Mouse (Mus musculus) liver, embryonic 14.5 days (tissue): Measurements from ENCODE around the gene Olfr49. TPM values are rescaled to one million over a fixed set of nuclear protein-coding genes. Genes with fewer than 3 reads are reported as not detected.

Experiments
- ATAC-seq: fragments of 200-750 bp; cut with Nextera tagmentation; 2 replicates; pipeline ENCODE4 v1.8.0; 2017; ENCODE audit warnings: moderate number of reproducible peaks, mild to moderate bottlenecking, moderate library complexity; ENCODE audit not compliant: insufficient read depth
- DNase-seq, 3 experiments: peaks; one replicate each; pipeline ENCODE4 v3.0.0-alpha.2; 2012 to 2013; ENCODE audit warnings: low read depth in 3 of 3, low spot score in 3 of 3
- H3K27ac ChIP-seq: fragments of 300-500 bp; sonication (generic); 2 replicates; pipeline ENCODE4 v1.5.1; 2014; ENCODE audit warnings: moderate library complexity, mild to moderate bottlenecking, control low read depth, inconsistent platforms
- H3K27me3 ChIP-seq: fragments of 300-500 bp; sonication (generic); 2 replicates; pipeline ENCODE4 v1.6.1; 2014; ENCODE audit warnings: mild to moderate bottlenecking, low read length, moderate library complexity; ENCODE audit not compliant: control insufficient read depth, insufficient read depth
- H3K36me3 ChIP-seq: fragments of 300-500 bp; sonication (generic); replicated peaks from 2 replicates; pipeline ENCODE4 v1.6.1; 2014; ENCODE audit warnings: low read depth; ENCODE audit not compliant: control insufficient read depth, insufficient read depth
- H3K4me1 ChIP-seq, 2 experiments: fragments of 200-500 bp in 1 of 2; fragments of 300-500 bp in 1 of 2; sonication (generic) in 1 of 2; replicated peaks; 2 replicates each; pipeline ENCODE4 v1.6.1; 2012 to 2014; ENCODE audit warnings: antibody characterized with exemption in 1 of 2, inconsistent platforms in 1 of 2, low read length in 1 of 2; ENCODE audit not compliant: control insufficient read depth in 2 of 2, insufficient read depth in 2 of 2
- H3K4me2 ChIP-seq: fragments of 300-500 bp; sonication (generic); 2 replicates; pipeline ENCODE4 v1.6.1; 2014; ENCODE audit warnings: low read depth, mild to moderate bottlenecking, control low read depth, moderate library complexity
- H3K4me3 ChIP-seq, 2 experiments: fragments of 200-500 bp in 1 of 2; fragments of 300-500 bp in 1 of 2; sonication (generic) in 1 of 2; 2 replicates each; pipeline ENCODE4 v1.5.1; 2012 to 2014; ENCODE audit warnings: low read depth in 2 of 2, low read length in 2 of 2, mild to moderate bottlenecking in 2 of 2, control low read depth in 1 of 2, inconsistent platforms in 1 of 2, moderate library complexity in 1 of 2; ENCODE audit not compliant: insufficient read depth in 1 of 2
- H3K9ac ChIP-seq: fragments of 300-500 bp; sonication (generic); replicated peaks from 2 replicates; pipeline ENCODE4 v1.6.1; 2014; ENCODE audit warnings: mild to moderate bottlenecking, control low read depth, moderate library complexity
- H3K9me3 ChIP-seq: fragments of 300-500 bp; sonication (generic); 2 replicates; pipeline ENCODE4 v1.6.1; 2016; ENCODE audit warnings: low read length, mixed read lengths; ENCODE audit not compliant: control insufficient read depth
- CTCF ChIP-seq: IDR thresholded peaks from 2 replicates; pipeline ENCODE4 v1.5.1; 2016; ENCODE audit warnings: antibody characterized with exemption, low read depth, control low read depth
- EP300 ChIP-seq: IDR thresholded peaks from 2 replicates; pipeline ENCODE4 v1.6.1; 2016; ENCODE audit warnings: antibody characterized with exemption, low read depth
- WGBS: fragments of 180-500 bp; shearing (Covaris S2); extraction: QIAGEN DNeasy Blood & Tissue Kit; methylation state at CpG from one replicate; pipeline ENCODE4 v1.1.7; 2014; ENCODE audit not compliant: insufficient replicate concordance; 5-methylcytosine and 5-hydroxymethylcytosine counted together
- polyA plus RNA-seq, 2 experiments: library from polyadenylated mRNA; depleted of rRNA in 1 of 2; stranded (reverse) in 1 of 2; unstranded in 1 of 2; fragments of >200 nt; fragmentation: Nextera tagmentation in 1 of 2; extraction: Ambion mirVana in 1 of 2; gene quantifications; 2 replicates each; pipeline versions ENCODE4 v1.2.1 to v1.2.3; 2012 to 2014

Gene Olfr49
- polyA plus RNA-seq (2012; rRNA removed) = not detected in 2 replicates
- polyA plus RNA-seq (2014; fragmentation: Nextera tagmentation; extraction: Ambion mirVana) = not detected in 2 replicates

GRCm38 (mm10) chr14:54284839-54285238 lies at the start of gene Olfr49:
TSS of gene Olfr49 (minus strand) at chr14:54284939.
- Histone ChIP-seq H3K27ac (no peak within 1 kb of the TSS), H3K9me3 (no peaks in the 10 kb centered on the region), H3K27me3 (no peaks in the 10 kb centered on the region), H3K4me2 (no peak within 1 kb of the TSS), H3K4me1 (no peaks in the 10 kb centered on the region), H3K4me3 (no peak within 1 kb of the TSS), H3K36me3 (no peaks in the 10 kb centered on the region), H3K9ac (no peak within 1 kb of the TSS)
- TF ChIP-seq CTCF (no peak), EP300 (no peak)
- DNase-seq (no peak), ATAC-seq (no peak)
- WGBS = 50% methylated on average over 1 of the region's 1 CpGs

- Histone ChIP-seq H3K9me3 (no peaks in the 10 kb centered on the region), H3K27me3 (no peaks in the 10 kb centered on the region), H3K27ac (no peak overlapping the region), H3K4me3 (no peak overlapping the region), H3K9ac (no peak overlapping the region), H3K4me1 (no peaks in the 10 kb centered on the region), H3K4me2 (no peak overlapping the region), H3K36me3 (no peaks in the 10 kb centered on the region)
- 47% methylated on average over 8 of the region's 8 CpGs for whole genome bisulfite sequencing
- ATAC-seq = no peak
- DNase-seq = no peak
- no peak for TF ChIP-seq EP300
- no peak for TF ChIP-seq CTCF
Measured at GRCm38 (mm10) chr14:54333452-54334189, 48.9 kb upstream of the Olfr49 start.

DNA sequence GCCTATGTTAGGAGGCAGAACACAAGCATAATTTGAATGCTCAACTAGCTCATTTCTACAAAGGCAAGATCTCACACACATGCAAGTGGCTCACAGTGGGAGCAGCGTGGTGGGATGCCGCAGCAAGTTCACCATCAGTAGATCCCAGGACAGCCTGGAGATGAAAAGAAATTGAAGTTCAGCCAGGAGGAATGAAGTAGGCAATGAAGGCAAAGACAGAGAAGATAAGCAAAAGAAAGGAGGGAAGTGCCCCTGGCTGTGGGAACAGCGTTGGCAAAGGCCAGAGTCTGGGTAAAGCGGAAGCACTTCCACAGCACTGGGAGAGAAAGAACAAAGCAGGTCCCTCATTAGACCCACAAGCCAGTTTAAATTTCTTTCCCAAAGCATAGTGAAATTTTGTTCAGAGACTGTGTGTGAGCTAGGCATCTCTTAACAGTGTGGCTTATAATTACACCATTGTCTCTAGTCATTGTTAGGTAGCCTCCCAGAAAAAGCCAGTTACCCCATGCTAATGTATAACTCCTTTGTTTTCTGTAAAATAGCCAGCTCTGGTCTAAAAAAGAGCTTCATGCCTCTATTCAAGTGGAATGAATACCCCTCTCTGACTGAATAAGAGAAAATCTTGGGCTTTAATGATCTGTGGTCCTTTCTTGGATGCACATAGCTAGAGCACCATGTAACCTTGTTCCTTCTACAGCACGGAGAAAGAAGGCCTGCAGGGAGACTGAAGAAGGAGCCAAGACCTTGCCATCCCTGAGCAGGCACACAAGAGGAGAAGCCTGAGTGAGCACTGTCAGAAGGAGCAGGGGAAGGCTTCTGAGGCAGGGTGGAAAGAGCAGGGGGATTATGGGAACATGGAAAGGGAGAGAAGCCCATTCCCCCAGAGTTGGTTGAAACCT lies 47.7 kb upstream of the Olfr49 start:
- Histone ChIP-seq H3K4me2 (no peak overlapping the region), H3K27ac (no peak overlapping the region), H3K27me3 (no peaks in the 10 kb centered on the region), H3K4me1 (no peaks in the 10 kb centered on the region), H3K36me3 (no peaks in the 10 kb centered on the region), H3K9me3 (no peaks in the 10 kb centered on the region), H3K4me3 (no peak overlapping the region), H3K9ac (no peak overlapping the region)
- no peak for ATAC-seq
- WGBS = 69% methylated on average over 5 of the region's 5 CpGs
- TF ChIP-seq EP300 (no peak), CTCF (no peak)
- DNase-seq = no peak

DNA sequence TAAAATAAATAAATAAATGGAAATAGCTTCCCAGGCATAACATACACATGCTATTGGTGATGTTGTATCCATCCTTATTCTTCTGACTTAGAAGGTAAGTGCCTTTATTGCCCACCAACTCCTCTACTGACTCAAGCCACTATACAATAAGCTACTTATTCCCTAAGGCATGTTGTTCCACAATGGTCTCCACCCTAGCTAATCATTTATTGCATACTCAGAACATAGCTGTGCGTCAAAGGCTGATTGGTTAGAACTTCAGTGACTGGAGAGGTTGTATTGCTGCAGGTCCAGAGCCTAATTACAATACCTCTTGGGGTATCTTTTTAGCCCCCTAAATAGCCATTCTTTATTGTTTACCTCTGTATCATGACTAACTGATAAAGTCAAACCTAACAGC lies 46.4 kb upstream of the Olfr49 start:
- Histone ChIP-seq H3K27me3 (no peaks in the 10 kb centered on the region), H3K9ac (no peak overlapping the region), H3K9me3 (no peaks in the 10 kb centered on the region), H3K36me3 (no peaks in the 10 kb centered on the region), H3K4me3 (no peak overlapping the region), H3K4me1 (no peaks in the 10 kb centered on the region), H3K4me2 (no peak overlapping the region), H3K27ac (no peak overlapping the region)
- DNase-seq (no peak), ATAC-seq (no peak)
- TF ChIP-seq EP300 = no peak
- no peak for TF ChIP-seq CTCF
- 74% methylated on average over 1 of the region's 1 CpGs for WGBS

DNA sequence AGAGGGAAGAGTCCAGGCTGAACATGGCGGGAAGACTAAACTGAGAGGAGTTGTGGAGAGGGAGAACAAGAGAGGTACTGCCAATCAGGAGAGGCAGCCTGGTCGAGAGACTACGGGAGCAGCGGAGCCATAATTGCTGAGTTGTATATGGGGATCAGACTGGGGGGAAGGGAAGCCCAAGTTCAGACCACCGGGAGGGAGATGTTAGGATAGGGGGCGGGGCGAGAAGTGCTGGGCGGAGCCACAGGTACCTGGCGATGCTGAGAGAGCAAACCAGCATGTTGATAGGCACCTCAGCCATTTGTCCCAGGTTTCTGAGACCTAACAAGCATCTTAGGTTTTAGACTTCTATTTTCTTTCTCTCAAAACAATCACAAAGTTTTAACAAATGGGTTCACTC lies 44.5 kb upstream of the Olfr49 start:
- no peaks in the 10 kb centered on the region for H3K4me1 ChIP-seq
- H3K9ac ChIP-seq = no peak overlapping the region
- H3K4me3 ChIP-seq = no peak overlapping the region
- H3K27me3 ChIP-seq = no peaks in the 10 kb centered on the region
- WGBS = 37% methylated on average over 9 of the region's 9 CpGs
- H3K4me2 ChIP-seq = no peak overlapping the region
- ATAC-seq (no peak), DNase-seq (no peak)
- no peaks in the 10 kb centered on the region for H3K36me3 ChIP-seq
- TF ChIP-seq CTCF (no peak), EP300 (no peak)
- no peaks in the 10 kb centered on the region for H3K9me3 ChIP-seq
- H3K27ac ChIP-seq = no peak overlapping the region
